Mouse (Mus musculus) embryonic facial prominence, embryonic 10.5 days (tissue): ENCODE measurements around the gene Trove2. TPM values are rescaled to one million over a fixed set of nuclear protein-coding genes. Genes with fewer than 3 reads are reported as not detected.
A peak's percentile ranks its signal among the peaks of the same experiment; 100 is the strongest.

Experiments
- DNase-seq: peaks from one replicate; pipeline ENCODE4 v3.0.0-alpha.2; 2017; ENCODE audit warnings: low spot score
- H3K27ac ChIP-seq: fragments of 300-500 bp; sonication (generic); replicated peaks from 2 replicates; pipeline ENCODE4 v1.5.1; 2016; ENCODE audit warnings: mild to moderate bottlenecking
- H3K27me3 ChIP-seq: fragments of 300-500 bp; sonication (generic); replicated peaks from 2 replicates; pipeline ENCODE4 v1.6.1; 2016; ENCODE audit warnings: low read depth, mild to moderate bottlenecking; ENCODE audit not compliant: poor library complexity, severe bottlenecking
- H3K36me3 ChIP-seq: fragments of 300-500 bp; sonication (generic); replicated peaks from 2 replicates; pipeline ENCODE4 v1.6.1; 2016; ENCODE audit warnings: mild to moderate bottlenecking, moderate library complexity
- H3K4me1 ChIP-seq: fragments of 300-500 bp; sonication (generic); 2 replicates; pipeline ENCODE4 v1.6.1; 2016
- H3K4me3 ChIP-seq: fragments of 300-500 bp; sonication (generic); 2 replicates; pipeline ENCODE4 v1.5.1; 2016; ENCODE audit warnings: mild to moderate bottlenecking, moderate library complexity
- H3K9me3 ChIP-seq: fragments of 300-500 bp; sonication (generic); 2 replicates; pipeline ENCODE4 v1.6.1; 2016; ENCODE audit warnings: mild to moderate bottlenecking
- WGBS: fragments of 180-500 bp; shearing (Covaris S2); methylation state at CpG from one replicate; pipeline ENCODE4 v1.1.7; 2016; 5-methylcytosine and 5-hydroxymethylcytosine counted together
- polyA plus RNA-seq: library from polyadenylated mRNA; unstranded; fragments of >200 nt; fragmentation: Nextera tagmentation; extraction: Ambion mirVana; gene quantifications from 2 replicates; pipeline ENCODE4 v1.2.1, GENCODE M21; 2016

Trove2 gene
- polyA plus RNA-seq = 29.6 and 31.6 TPM in 2 replicates

DNA sequence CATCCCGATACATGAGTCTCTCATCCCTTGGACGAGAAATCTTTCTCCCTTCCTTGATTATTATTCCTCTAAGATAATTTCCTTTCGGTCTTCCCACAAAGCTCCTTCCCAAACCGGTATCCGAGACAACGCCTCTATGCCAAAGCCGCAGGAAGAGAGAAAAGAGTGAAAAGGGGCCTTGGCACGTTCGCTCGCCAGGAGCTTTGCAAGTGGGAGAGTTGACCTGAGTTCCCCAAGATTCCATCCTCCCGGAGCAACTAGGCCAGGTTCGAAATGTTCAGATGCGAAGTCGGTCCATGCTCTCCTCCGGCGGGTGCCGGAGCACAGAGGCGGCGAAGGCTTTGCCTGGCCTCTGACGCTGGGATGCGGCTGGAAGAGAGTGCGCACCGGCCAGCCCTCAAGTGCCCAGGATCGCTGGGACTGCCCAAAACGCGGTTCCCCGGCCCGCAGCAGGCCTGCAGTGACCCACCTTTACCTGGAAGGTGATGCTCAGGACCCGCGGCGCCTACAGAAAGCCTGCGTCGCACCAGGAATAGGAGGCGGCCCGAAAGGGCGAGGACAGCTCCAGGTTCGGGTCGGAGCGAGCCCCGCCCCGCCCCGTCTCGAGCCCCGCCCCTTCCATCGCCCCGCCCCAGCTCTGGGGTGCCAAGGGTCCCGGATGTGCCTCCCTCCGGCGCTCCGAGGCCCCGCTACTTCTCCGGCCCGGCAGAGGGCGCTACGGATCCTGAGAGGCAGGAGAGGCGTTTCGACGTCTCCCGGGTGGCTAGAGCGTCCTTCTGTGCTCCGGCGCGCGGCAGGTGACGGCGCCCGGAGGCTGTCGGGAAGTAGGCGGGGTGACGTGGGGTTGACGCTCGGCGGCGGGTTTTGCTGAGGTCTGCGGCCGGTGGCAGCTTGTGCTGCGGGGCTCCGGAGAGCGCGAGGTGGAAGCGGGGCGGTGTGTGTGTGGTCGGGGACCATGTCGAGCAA lies at the start of gene Trove2, which contains the start of gene Uchl5:
Gene Trove2 (minus strand): TSS at position 623 of the 966 bp plus-strand sequence.
Gene Uchl5 (plus strand): TSS at position 827 of the 966 bp plus-strand sequence.
- DNase-seq = peak; percentile 98
- Histone ChIP-seq H3K9me3 (no peaks in the 10 kb centered on the region), H3K4me3 (peak within 1 kb of the TSS; percentile 88), H3K27me3 (no peaks in the 10 kb centered on the region), H3K27ac (peak within 1 kb of the TSS; percentile 89), H3K36me3 (peaks cover 8% of the 10 kb centered on the region; the same call in 1 of the 2 replicates), H3K4me1 (peaks cover 16% of the 10 kb centered on the region)
- under 1% methylated on average over 84 of the region's 84 CpGs for WGBS

DNA sequence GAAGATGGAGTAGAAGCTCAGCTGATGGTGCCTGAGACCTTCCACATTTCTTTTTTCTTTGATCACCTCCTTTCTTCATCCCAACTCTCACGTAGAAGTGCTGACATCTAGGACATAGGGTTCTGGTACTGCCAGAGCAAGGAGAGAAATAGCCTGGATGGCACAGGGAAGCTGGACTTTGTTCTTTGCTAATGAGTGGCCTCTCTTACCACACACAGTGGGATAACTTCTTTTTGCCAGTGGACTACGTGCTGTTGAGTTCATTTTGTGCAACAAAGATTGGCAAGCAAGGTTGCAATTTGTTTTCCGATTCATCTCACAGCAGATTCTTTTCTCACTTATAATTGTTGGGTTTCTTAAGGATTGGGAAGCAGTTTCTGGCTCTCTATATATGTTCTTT lies 45.8 kb upstream of the Trove2 start:
- no peaks in the 10 kb centered on the region for H3K9me3 ChIP-seq
- no peak overlapping the region for H3K4me3 ChIP-seq
- H3K27ac ChIP-seq = no peak overlapping the region
- 84% methylated on average over 3 of the region's 3 CpGs for WGBS
- DNase-seq = no peak
- H3K27me3 ChIP-seq = no peaks in the 10 kb centered on the region
- no peaks in the 10 kb centered on the region for H3K36me3 ChIP-seq
- H3K4me1 ChIP-seq = 0 out of 2 replicates have a peak, but pooled peaks cover 3% of the 10 kb centered on the region

DNA sequence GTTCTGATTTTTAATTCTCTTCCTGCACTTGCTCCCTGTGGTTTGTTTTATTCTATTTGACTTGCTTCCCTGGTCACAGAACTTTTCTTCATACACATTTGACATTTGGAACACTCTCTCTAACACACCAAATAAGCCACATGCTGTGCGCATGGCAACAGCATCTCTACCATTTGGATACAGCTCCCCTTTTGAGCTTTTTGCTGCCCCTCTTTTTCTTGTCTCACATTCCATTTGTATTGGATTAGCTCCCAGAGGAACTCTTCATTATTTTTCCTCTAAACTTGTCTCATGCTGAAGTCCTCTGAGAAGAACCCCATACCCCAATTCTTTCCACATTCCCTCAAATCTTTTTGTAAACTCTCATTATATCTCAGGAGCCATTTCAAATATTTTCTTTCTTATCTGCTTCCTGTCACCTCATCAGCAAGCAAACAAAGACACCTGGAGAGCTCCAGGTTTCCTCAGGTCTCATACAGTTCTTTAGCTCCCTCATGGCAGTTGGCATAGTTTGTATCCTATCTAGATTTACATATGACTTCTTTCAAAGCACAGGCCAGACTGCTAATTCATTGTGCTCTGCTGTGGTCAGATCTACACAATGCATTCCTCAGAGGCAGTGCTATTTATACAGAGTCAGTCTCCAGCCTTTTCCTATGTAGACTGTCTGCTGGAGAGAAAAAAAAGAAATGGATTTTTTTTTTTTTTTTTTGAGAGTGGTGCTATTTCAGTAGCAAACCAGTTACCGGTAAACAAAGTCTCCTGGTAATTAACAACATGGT lies 43.4 kb upstream of the Trove2 start:
- Histone ChIP-seq H3K27ac (no peak overlapping the region), H3K9me3 (no peaks in the 10 kb centered on the region), H3K27me3 (no peaks in the 10 kb centered on the region), H3K4me1 (no peaks in the 10 kb centered on the region), H3K36me3 (no peaks in the 10 kb centered on the region), H3K4me3 (no peak overlapping the region)
- 80% methylated on average over 2 of the region's 2 CpGs for WGBS
- no peak for DNase-seq

DNA sequence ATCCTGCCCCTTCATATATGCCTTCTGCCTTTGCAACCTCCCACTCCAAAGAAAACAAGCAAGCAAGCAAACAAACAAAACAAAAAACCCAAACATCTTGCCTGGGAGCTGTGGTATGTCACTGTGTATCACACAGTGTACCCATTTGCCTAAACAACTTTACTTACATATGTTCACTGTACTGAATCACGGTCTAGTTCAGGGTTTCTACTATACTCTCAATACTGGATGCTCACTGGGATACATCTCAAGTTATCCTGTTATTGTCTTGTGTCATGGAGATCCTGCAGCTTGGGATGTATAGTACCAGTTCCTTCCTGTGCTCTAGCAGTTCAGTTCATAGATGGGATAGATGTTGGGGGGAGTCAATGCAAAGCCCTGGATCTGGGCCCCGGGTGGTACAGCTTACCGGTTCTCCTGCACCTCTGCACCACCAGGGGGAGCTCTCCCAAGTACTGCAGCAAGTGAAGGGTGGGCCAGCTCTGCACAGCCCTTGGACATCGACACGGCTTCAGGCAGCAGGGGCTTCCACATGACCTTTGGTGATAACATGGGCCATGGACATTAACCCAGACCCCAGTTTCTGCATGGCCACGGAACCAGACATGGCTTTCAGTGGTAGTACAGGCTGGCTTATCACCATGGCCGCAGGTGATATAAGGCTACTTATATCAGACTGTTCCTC lies 37.0 kb upstream of the Trove2 start:
- H3K27ac ChIP-seq = no peak overlapping the region
- peaks cover 7% of the 10 kb centered on the region; the same call in 1 of the 2 replicates for H3K36me3 ChIP-seq
- H3K9me3 ChIP-seq = no peaks in the 10 kb centered on the region
- H3K4me1 ChIP-seq = no peaks in the 10 kb centered on the region
- peak; percentile 86 for DNase-seq
- H3K27me3 ChIP-seq = no peaks in the 10 kb centered on the region
- WGBS = 51% methylated on average over 7 of the region's 7 CpGs
- no peak overlapping the region for H3K4me3 ChIP-seq

- Histone ChIP-seq H3K27me3 (no peaks in the 10 kb centered on the region), H3K4me1 (no peaks in the 10 kb centered on the region), H3K36me3 (peaks cover 23% of the 10 kb centered on the region), H3K27ac (no peak overlapping the region), H3K4me3 (no peak overlapping the region), H3K9me3 (no peaks in the 10 kb centered on the region)
- no peak for DNase-seq
- WGBS = 92% methylated on average over 6 of the region's 6 CpGs
Measured at GRCm38 (mm10) chr1:143809062-143809461, 32.2 kb upstream of the Trove2 start.

DNA sequence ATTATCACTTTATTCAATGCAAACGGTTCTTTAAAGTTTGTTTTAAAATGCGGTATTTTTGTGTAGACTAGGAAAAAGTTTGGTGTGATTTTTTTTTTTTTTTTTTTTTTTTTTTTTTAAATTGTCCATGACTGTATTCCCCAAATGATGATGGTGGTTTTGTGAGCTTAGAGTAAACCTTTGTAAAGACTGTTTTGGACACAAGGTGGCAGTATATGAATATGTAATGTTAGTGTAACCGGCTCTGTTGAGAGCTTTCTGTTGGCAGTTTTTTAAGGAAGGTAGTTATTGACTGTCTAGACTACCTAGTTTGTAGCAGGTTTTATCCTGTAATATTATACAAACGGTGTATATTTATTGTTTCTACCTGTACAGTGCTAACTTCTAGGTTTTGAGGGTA lies 26.7 kb upstream of the Trove2 start:
- 45% methylated on average over 4 of the region's 4 CpGs for WGBS
- DNase-seq = no peak
- Histone ChIP-seq H3K4me1 (no peaks in the 10 kb centered on the region), H3K9me3 (no peaks in the 10 kb centered on the region), H3K4me3 (no peak overlapping the region), H3K27me3 (no peaks in the 10 kb centered on the region), H3K36me3 (peaks cover 28% of the 10 kb centered on the region), H3K27ac (no peak overlapping the region)

GRCm38 (mm10) chr1:143788584-143789227 lies 11.8 kb upstream of the Trove2 start:
- Histone ChIP-seq H3K27me3 (no peaks in the 10 kb centered on the region), H3K36me3 (peaks cover 32% of the 10 kb centered on the region), H3K9me3 (no peaks in the 10 kb centered on the region), H3K4me1 (no peaks in the 10 kb centered on the region), H3K4me3 (no peak overlapping the region), H3K27ac (no peak overlapping the region)
- WGBS = 71% methylated on average over 2 of the region's 2 CpGs
- DNase-seq = peak; percentile 39

DNA sequence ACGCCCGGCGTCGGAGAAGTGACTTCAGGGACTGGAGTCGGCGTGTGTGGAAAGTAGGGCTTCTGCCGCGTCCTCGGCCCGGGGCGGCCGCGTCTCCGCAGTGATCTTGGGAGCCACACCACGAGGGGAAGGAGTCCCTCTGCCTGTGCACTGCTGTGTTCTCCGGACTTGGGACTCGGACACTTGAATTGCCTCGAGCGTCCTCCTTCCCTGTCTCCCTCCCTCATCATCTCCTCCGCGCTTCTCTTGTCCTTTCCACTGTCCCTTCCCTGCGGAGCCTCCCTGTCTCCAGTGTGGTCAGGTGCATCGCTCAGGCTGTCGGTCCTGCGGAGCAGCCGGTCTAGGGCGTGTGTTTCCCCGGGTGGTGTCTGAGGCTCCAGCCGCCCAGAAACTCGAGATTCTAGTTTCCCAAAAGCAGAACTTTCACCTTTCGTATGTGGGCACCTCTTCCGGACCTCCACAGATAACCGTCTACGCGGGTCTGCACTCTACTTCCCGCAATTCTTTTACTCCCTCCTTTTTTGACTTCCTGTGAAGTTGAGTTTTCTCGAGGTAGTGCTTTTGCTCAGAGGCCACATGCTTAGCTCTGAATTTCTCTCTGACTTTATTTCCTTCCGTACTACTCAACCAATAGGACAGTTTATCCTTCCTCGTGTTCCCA lies 820 bp upstream of the Trove2 start:
- peak overlapping the region; percentile 88 for H3K4me3 ChIP-seq
- no peaks in the 10 kb centered on the region for H3K9me3 ChIP-seq
- H3K4me1 ChIP-seq = peaks cover 16% of the 10 kb centered on the region
- no peak for DNase-seq
- under 1% methylated on average over 39 of the region's 39 CpGs for WGBS
- peak overlapping the region; percentile 89 for H3K27ac ChIP-seq
- H3K27me3 ChIP-seq = no peaks in the 10 kb centered on the region
- H3K36me3 ChIP-seq = peaks cover 8% of the 10 kb centered on the region; the same call in 1 of the 2 replicates

- Histone ChIP-seq H3K27me3 (no peaks in the 10 kb centered on the region), H3K36me3 (peaks cover 13% of the 10 kb centered on the region), H3K9me3 (no peaks in the 10 kb centered on the region), H3K27ac (no peak overlapping the region), H3K4me3 (no peak overlapping the region), H3K4me1 (peaks cover 22% of the 10 kb centered on the region)
- DNase-seq = no peak
- WGBS = 85% methylated on average over 6 of the region's 6 CpGs
Measured at GRCm38 (mm10) chr1:143773909-143774308, 3.0 kb downstream of the Trove2 start.

GRCm38 (mm10) chr1:143773082-143773481 lies 3.8 kb downstream of the Trove2 start:
- no peak overlapping the region for H3K27ac ChIP-seq
- H3K4me1 ChIP-seq = peaks cover 14% of the 10 kb centered on the region
- no peaks in the 10 kb centered on the region for H3K27me3 ChIP-seq
- H3K9me3 ChIP-seq = no peaks in the 10 kb centered on the region
- H3K36me3 ChIP-seq = peaks cover 13% of the 10 kb centered on the region
- H3K4me3 ChIP-seq = no peak overlapping the region
- 83% methylated on average over 7 of the region's 7 CpGs for WGBS
- DNase-seq = no peak

DNA sequence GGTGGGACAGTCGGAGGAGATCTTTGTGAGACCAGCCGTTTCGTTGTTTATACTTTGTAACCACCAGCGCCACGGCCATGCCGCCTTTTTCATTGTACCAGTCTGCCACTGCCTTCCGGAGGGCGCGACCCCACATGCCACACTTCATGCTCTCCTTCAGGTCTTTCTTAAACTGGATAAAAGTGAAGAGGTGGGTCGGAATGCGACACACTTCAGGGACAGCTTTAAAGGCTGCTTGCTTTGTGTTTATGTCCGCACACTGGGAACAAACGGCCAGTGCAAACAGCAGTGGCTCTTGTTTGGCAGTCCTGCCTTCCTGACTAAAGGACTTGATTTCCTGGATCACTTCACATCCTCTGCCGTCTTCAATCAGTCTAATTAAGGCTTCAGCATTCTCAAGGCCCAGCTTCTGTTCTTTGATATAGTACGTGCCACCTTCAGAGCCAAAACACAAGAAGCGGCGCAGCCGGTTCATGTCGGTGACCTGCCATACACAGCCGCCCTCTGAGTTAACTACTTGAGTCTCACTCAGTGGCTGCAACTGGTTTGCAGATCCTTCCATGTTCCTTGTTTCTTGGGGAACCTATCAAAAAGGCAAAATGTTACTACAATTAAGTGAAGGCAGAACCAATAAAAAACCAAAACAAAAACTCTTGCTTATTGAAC lies 6.3 kb downstream of the Trove2 start:
- Histone ChIP-seq H3K4me3 (no peak overlapping the region), H3K36me3 (peaks cover 26% of the 10 kb centered on the region), H3K27me3 (no peaks in the 10 kb centered on the region), H3K9me3 (no peaks in the 10 kb centered on the region), H3K4me1 (peaks cover 10% of the 10 kb centered on the region), H3K27ac (no peak overlapping the region)
- DNase-seq = peak; percentile 12
- 60% methylated on average over 20 of the region's 20 CpGs for whole genome bisulfite sequencing
